Mouse (Mus musculus): ENCODE measurements around the gene Map3k13. TPM values are rescaled to one million over a fixed set of nuclear protein-coding genes. Genes with fewer than 3 reads are reported as not detected.
"Not testable (repeated sequence)": the region's sequence is repeated elsewhere in the genome, so short reads cannot be mapped to it uniquely, and the experiment has no call there.

Gene Map3k13
- polyA plus RNA-seq, 1 experiment from 2014 or later = 0.35 TPM

DNA sequence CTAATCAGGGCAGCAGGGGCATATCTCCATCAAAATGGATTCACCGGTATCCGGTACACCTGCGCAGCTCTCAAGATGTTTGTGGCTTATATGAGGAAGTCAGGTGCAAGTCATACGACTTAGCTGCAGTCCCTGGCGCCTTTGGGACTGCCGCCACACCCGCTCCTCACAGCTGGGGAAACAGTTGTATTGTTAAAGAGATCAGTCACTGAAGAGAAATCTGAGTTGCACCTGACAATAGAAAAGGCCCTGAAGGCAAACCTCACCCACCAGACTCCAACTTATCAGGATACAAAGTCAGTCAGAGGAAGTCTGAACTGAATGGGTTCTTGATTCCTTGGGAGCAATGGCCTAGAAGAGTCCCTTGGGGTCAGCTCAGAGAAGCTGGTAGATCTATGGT is 13.6 kb downstream of the Map3k13 start:
- H3K36me3 ChIP-seq = peaks cover 36% of the 10 kb centered on the region
- ATAC-seq (ENCODE audit: low read depth) = not testable (repeated sequence)
- 82% methylated on average over 7 of the region's 7 CpGs for WGBS (ENCODE audit: insufficient replicate concordance)

DNA sequence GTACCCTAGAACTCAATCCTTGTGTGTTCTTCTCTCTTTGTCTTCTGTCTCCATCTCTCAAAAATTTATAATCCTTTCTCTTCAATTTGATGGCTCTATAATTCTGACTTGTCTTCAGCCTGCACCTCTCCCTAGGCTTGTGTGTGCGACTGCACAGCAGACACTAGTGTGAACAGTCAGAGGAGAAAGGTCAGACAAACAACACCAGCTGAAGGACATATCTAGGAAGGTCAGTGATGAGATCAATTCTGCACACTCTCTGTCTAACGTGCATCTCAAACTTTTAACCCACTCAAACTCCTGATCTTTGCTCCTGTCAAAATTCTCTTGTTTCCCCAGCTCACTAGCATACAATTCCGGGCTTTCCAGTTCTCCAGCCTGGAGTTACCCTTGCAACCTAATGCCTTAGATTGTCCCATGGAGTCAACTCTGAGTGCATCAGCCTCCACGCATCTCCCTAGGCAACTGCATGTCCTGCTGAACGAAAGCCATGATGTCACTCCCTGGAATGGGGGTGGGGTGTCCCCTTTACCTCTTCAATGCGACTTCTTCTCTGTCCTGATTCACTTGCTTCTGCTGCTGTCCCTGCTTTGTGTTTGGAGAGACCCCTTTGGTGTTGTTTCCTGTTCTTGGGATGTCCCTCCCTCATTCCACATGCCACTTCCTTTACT is 19.2 kb downstream of the Map3k13 start:
- no peaks in the 10 kb centered on the region for H3K9me3 ChIP-seq (replicated peaks)
- ATAC-seq (ENCODE audit: low read depth) = no peak
- H3K9ac ChIP-seq = no peak overlapping the region
- WGBS (ENCODE audit: insufficient replicate concordance) = 50% methylated on average over 6 of the region's 6 CpGs
- no peak overlapping the region for H3K27ac ChIP-seq
- H3K4me2 ChIP-seq = no peak overlapping the region
- no peak for DNase-seq
- H3K27me3 ChIP-seq = no peaks in the 10 kb centered on the region
- peaks cover 9% of the 10 kb centered on the region for H3K36me3 ChIP-seq
- H3K4me1 ChIP-seq (replicated peaks) = peaks cover 10% of the 10 kb centered on the region; the same call in 1 of the 2 replicates
- no peak overlapping the region for H3K4me3 ChIP-seq (replicated peaks)

More for the DNA sequence above, 13.6 kb downstream of the Map3k13 start:
- H3K27ac ChIP-seq; H3K4me2 ChIP-seq; H3K9ac ChIP-seq; H3K27me3 ChIP-seq; H3K4me3 ChIP-seq (replicated peaks); DNase-seq; H3K4me1 ChIP-seq (replicated peaks); H3K9me3 ChIP-seq (replicated peaks): not testable (repeated sequence)

DNA sequence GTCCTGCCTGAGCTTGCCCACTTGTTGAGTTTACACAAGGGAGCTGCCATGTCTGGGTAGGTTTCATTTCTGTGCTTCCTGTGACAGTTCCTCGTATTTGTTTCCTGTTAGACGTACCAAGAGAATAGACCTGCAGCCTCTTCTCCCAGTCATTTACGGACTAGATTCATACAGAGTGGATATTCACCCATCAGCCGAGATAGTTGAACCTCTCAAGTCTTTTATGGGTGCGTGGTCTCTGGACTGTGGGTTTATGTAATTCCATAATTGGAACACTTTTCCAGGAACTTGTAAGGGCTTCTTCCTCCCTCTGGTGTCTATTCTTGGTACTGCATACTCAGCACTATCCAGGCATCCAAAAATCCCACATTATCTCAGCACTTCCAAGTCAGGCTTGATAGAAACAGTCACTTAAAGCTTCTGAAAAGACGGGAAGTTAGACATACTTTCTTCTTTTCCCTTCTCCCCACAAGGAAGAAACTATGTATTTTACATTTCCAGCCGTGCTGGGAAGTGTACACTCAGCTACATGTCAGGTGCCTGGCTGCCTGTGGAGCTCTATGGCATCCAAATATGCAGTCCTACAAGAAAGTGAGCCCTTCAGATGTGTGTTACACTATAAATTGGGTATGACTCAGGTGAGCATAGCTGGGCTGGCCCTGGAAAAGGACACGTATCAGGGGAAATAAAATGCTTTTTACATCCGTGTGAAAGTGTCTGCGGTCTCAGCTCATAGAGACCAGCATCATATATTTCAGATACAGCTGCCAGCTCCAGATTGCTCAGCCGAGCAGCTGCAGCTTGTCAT is 20.9 kb downstream of the Map3k13 start:
- DNase-seq = no peak
- Histone ChIP-seq H3K27me3 (no peaks in the 10 kb centered on the region), H3K9ac (no peak overlapping the region), H3K27ac (no peak overlapping the region), H3K4me3 (replicated peaks) (no peak overlapping the region), H3K4me1 (replicated peaks) (peaks cover 14% of the 10 kb centered on the region), H3K4me2 (no peak overlapping the region), H3K9me3 (replicated peaks) (no peaks in the 10 kb centered on the region), H3K36me3 (no peaks in the 10 kb centered on the region)
- whole genome bisulfite sequencing (ENCODE audit: insufficient replicate concordance) = 49% methylated on average over 11 of the region's 11 CpGs
- ATAC-seq (ENCODE audit: low read depth) = no peak

DNA sequence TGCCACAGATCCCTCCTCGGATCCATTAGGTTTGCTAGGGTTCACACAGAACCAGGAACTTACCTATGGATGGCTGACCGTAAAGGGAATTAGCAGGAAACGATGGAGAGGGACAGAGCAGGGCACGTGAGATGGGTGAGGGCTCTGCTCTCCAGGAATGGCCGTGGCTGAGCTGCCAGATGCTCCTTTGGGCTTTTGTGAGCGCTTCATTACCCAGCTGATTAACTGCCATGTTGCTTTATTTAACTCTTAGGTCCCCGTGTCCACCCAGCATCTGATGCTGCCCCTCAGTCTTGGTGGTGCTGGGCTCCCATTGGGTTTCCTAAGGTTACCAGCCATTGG is 21.5 kb downstream of the Map3k13 start:
- H3K4me2 ChIP-seq = no peak overlapping the region
- DNase-seq (no peak), ATAC-seq (ENCODE audit: low read depth) (no peak)
- 67% methylated on average over 7 of the region's 7 CpGs for WGBS (ENCODE audit: insufficient replicate concordance)
- H3K36me3 ChIP-seq = no peaks in the 10 kb centered on the region
- no peaks in the 10 kb centered on the region for H3K27me3 ChIP-seq
- H3K27ac ChIP-seq = no peak overlapping the region
- no peaks in the 10 kb centered on the region for H3K9me3 ChIP-seq (replicated peaks)
- H3K4me3 ChIP-seq (replicated peaks) = no peak overlapping the region
- H3K9ac ChIP-seq = no peak overlapping the region
- peaks cover 15% of the 10 kb centered on the region for H3K4me1 ChIP-seq (replicated peaks)

DNA sequence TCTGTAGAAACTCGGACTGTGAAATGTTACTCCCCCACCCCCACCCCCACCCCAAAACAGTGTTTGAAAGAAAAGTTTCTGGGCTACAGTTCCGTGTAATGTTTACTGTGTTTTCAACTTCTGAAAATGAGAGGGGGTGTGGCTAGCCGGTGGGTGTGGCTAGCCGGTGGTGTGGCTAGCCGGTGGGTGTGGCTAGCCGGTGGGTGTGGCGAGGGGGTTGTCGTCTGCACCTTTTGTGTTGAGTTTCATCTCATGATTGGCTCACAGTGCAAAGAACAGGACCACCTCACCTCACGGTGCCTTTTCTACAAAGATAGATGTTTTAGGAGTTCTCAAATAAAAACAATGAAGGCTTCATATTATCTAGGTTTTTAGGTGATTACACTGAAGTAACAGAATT is 24.0 kb downstream of the Map3k13 start:
- H3K4me2 ChIP-seq = no peak overlapping the region
- DNase-seq (peak; percentile 59), ATAC-seq (ENCODE audit: low read depth) (peak; percentile 49)
- no peak overlapping the region for H3K27ac ChIP-seq
- H3K4me3 ChIP-seq (replicated peaks) = no peak overlapping the region
- H3K27me3 ChIP-seq = no peaks in the 10 kb centered on the region
- 20% methylated on average over 9 of the region's 9 CpGs for WGBS (ENCODE audit: insufficient replicate concordance)
- peaks cover 15% of the 10 kb centered on the region for H3K4me1 ChIP-seq (replicated peaks)
- H3K9ac ChIP-seq = no peak overlapping the region
- H3K9me3 ChIP-seq (replicated peaks) = no peaks in the 10 kb centered on the region
- H3K36me3 ChIP-seq = no peaks in the 10 kb centered on the region

DNA sequence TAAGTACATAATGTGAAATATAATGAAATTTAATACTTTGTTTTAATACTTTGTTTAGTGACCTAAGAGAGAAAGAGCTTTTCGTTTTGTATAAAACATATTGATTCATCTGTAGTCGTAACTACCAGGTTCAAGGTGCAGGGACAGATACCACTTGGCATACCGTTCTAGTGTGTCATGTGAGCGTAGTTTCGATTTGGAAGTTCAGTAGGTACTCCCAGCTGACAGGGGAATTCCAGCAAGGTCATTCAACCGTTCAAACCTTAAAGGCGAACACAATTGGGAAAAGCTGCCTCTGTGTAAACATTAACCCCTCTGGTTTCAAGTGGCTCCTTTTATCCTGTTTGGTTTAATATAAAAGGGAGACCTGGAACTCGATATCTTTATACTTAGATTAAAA is 24.5 kb downstream of the Map3k13 start:
- no peak for DNase-seq
- WGBS (ENCODE audit: insufficient replicate concordance) = 64% methylated on average over 8 of the region's 8 CpGs
- Histone ChIP-seq H3K4me1 (replicated peaks) (peaks cover 11% of the 10 kb centered on the region), H3K36me3 (no peaks in the 10 kb centered on the region), H3K9ac (no peak overlapping the region), H3K4me3 (replicated peaks) (no peak overlapping the region), H3K9me3 (replicated peaks) (no peaks in the 10 kb centered on the region), H3K27ac (no peak overlapping the region), H3K4me2 (no peak overlapping the region), H3K27me3 (no peaks in the 10 kb centered on the region)
- ATAC-seq (ENCODE audit: low read depth) = peak; percentile 56

DNA sequence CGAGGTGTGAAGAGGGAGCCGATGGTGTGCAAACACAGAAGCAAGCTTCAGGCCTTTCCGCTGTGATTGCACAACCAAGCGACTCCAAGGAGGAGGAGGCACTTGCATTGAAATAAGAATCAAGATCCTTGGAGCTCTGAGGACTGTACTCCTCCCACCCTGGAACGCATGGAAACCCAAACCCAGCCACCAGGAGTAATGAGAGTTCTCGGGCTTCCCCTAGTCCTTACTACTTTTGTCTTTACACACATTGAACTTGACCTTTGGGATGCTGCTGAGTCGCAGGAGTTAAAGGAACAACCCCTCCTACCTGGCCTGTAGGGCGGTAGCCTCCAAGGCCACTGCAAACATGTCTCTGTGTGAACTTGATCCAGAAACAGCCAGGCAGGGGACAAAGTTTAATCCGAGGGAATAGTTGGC is 31.5 kb downstream of the Map3k13 start:
- H3K27me3 ChIP-seq = no peaks in the 10 kb centered on the region
- DNase-seq (no peak), ATAC-seq (ENCODE audit: low read depth) (peak; percentile 18; the same call in 1 of the 2 replicates)
- H3K36me3 ChIP-seq = no peaks in the 10 kb centered on the region
- no peaks in the 10 kb centered on the region for H3K9me3 ChIP-seq (replicated peaks)
- H3K4me2 ChIP-seq = no peak overlapping the region
- H3K9ac ChIP-seq = no peak overlapping the region
- H3K4me3 ChIP-seq (replicated peaks) = no peak overlapping the region
- WGBS (ENCODE audit: insufficient replicate concordance) = 58% methylated on average over 9 of the region's 9 CpGs
- peaks cover 2% of the 10 kb centered on the region; the same call in 1 of the 2 replicates for H3K4me1 ChIP-seq (replicated peaks)
- H3K27ac ChIP-seq = no peak overlapping the region

DNA sequence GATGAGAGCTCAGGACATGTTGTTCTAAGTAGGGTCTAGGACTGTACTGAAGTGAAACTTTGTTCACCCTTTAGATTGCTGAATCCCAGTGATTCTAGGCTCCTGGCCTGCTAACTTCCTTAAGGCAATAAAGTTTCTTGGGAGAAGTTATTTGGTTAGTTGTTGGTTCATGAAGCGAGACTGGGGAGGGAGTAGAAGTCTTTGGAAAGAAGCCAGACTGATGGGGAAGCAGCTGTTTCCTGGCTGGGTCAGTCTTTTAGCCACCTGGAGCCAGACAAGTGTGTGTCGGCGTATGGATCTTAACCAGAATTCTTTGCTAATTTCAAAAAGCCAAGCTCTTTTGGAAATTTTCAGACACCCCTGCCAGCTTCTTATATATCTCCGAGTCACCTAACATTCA is 33.0 kb downstream of the Map3k13 start:
- H3K9ac ChIP-seq = no peak overlapping the region
- H3K9me3 ChIP-seq (replicated peaks) = no peaks in the 10 kb centered on the region
- H3K27ac ChIP-seq = no peak overlapping the region
- no peak for ATAC-seq (ENCODE audit: low read depth)
- peaks cover 6% of the 10 kb centered on the region for H3K4me1 ChIP-seq (replicated peaks)
- H3K36me3 ChIP-seq = no peaks in the 10 kb centered on the region
- DNase-seq = no peak
- WGBS (ENCODE audit: insufficient replicate concordance) = 51% methylated on average over 4 of the region's 4 CpGs
- H3K4me3 ChIP-seq (replicated peaks) = no peak overlapping the region
- no peaks in the 10 kb centered on the region for H3K27me3 ChIP-seq
- H3K4me2 ChIP-seq = peak overlapping the region; percentile 29

DNA sequence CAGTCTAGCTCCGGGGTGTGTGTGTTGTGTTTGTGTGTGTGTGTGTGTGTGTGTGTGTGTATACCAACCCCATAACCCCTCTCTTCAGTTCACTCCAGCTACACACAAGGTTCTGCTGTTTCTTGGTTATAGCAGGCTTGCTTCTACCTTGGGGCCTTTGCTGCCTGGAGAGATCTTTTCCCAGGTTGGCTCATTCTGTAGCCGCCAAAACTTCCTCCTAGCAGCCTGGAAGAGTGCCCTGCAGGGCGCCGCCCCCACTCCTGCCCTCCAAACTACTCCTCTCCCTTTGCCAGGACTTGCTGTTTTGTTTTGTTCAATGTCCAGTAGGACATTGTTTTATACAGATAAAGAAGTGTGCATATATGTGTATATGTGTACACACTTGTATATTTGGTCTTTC is 33.4 kb downstream of the Map3k13 start:
- ATAC-seq (ENCODE audit: low read depth) (no peak), DNase-seq (no peak)
- H3K36me3 ChIP-seq = no peaks in the 10 kb centered on the region
- no peak overlapping the region for H3K27ac ChIP-seq
- H3K4me2 ChIP-seq = peak overlapping the region; percentile 29
- H3K9ac ChIP-seq = no peak overlapping the region
- peaks cover 6% of the 10 kb centered on the region for H3K4me1 ChIP-seq (replicated peaks)
- no peaks in the 10 kb centered on the region for H3K27me3 ChIP-seq
- no peaks in the 10 kb centered on the region for H3K9me3 ChIP-seq (replicated peaks)
- WGBS (ENCODE audit: insufficient replicate concordance) = 68% methylated on average over 4 of the region's 4 CpGs
- H3K4me3 ChIP-seq (replicated peaks) = no peak overlapping the region

DNA sequence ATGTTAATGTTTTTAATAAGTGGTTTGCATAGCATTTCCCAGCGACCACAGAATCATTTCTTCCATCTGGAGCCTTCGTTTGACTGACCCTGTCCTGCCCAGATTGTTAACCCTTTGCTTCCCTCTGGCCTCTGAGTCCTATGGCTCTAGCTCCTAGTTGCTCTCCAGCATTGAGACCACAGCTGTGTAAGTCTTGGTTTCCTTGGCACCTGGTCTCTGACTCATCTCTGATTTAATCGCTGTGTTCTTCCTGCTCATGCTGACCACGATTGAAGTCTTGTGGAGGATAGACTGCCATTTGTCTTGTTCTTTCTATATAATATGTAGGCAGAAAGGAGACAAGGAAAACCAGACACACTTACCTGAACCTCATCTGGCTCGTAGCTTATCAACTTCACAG is 35.6 kb downstream of the Map3k13 start:
- H3K27me3 ChIP-seq = no peaks in the 10 kb centered on the region

DNA sequence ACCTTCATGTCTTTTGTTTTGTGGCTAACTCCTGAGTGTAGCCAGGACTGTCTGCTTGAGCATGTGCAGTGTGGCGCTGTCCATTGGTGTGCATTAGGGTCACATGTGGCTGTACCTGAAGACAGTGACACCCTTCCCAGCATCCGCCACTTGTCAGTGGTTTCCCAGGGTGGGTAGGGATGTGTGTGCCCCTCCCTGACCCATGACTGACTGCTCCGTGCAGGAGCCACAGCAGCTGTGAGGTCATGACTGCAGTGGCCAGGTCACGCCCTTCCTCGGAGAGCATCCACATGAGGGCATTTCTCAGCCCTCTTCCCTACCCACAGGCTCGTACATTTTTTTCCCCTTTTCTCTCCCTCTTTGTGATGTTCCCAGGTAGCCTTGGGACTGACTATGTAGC is 36.6 kb downstream of the Map3k13 start:
- Histone ChIP-seq H3K9me3 (replicated peaks) (no peaks in the 10 kb centered on the region), H3K9ac (no peak overlapping the region), H3K4me1 (replicated peaks) (peaks cover 6% of the 10 kb centered on the region; the same call in 1 of the 2 replicates), H3K36me3 (no peaks in the 10 kb centered on the region), H3K27me3 (no peaks in the 10 kb centered on the region), H3K4me3 (replicated peaks) (no peak overlapping the region), H3K4me2 (no peak overlapping the region), H3K27ac (no peak overlapping the region)
- 45% methylated on average over 6 of the region's 6 CpGs for WGBS (ENCODE audit: insufficient replicate concordance)
- DNase-seq = no peak
- ATAC-seq (ENCODE audit: low read depth) = no peak

More for the DNA sequence above, 35.6 kb downstream of the Map3k13 start:
- 16% methylated on average over 5 of the region's 5 CpGs for WGBS (ENCODE audit: insufficient replicate concordance)
- H3K4me2 ChIP-seq = no peak overlapping the region
- H3K4me3 ChIP-seq (replicated peaks) = no peak overlapping the region
- no peak for ATAC-seq (ENCODE audit: low read depth)
- no peaks in the 10 kb centered on the region for H3K36me3 ChIP-seq
- no peak overlapping the region for H3K27ac ChIP-seq
- no peak for DNase-seq
- no peak overlapping the region for H3K9ac ChIP-seq
- no peaks in the 10 kb centered on the region for H3K9me3 ChIP-seq (replicated peaks)
- peaks cover 6% of the 10 kb centered on the region for H3K4me1 ChIP-seq (replicated peaks)
